Mouse (Mus musculus) CH12.LX (cell line): ENCODE measurements around the gene Gck.

Experiments used
- EP300 ChIP-seq: IDR thresholded peaks from 2 replicates; pipeline ENCODE4 v1.6.1; 2011; ENCODE audit warnings: low read length, improper control_type of control experiment
- USF1 ChIP-seq: IDR thresholded peaks from 2 replicates; pipeline ENCODE4 v1.6.1; 2014; ENCODE audit warnings: low read depth, mild to moderate bottlenecking, inconsistent platforms, low read length, improper control_type of control experiment

DNA sequence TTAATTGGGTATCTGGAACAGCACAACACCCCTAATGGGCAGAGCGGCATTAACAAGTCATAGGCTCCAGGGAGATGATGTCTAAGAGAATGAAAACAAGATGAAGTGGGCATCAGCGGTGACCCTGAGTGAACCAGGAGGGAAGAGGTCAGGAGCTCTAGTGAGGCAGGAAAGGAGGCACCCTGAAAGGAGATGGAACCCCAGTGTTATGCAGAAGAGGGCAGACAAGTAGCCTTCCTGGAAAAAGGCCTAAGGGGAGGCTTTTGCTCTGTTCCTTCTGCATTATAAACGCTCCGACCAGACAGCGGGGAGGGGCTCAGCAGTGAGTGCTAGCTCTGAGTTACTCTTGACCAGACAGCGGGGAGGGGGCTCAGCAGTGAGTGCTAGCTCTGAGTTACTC lies 6.9 kb downstream of the Gck start:
- TF ChIP-seq EP300 (no peak), USF1 (no peak)
